Mouse (Mus musculus): ENCODE measurements at regions not wholly inside any gene's neighbourhood (a gene's known extent, or its start where the extent isn't known, plus 50 kb on each side); places are given as distances from the start of the nearest gene placed in this dataset.
A peak's percentile ranks its signal among the peaks of the same experiment; 100 is the strongest.

- DNase-seq = no peak
Measured at GRCm38 (mm10) chr5:35221451-35222305, 56.4 kb upstream of the Adra2c start.

GRCm38 (mm10) chr5:35216271-35216670 is 61.8 kb upstream of the Adra2c start:
- DNase-seq = no peak

- DNase-seq = no peak
Measured at GRCm38 (mm10) chr5:35215480-35216195, 62.5 kb upstream of the Adra2c start.

- DNase-seq = no peak
Measured at GRCm38 (mm10) chr5:35215007-35215406, 63.1 kb upstream of the Adra2c start.

- no peak for DNase-seq
Measured at GRCm38 (mm10) chr5:35209348-35209747, 68.8 kb upstream of the Adra2c start.

GRCm38 (mm10) chr5:35204049-35204448 is 74.1 kb upstream of the Adra2c start:
- no peak for DNase-seq

- no peak for DNase-seq
Measured at GRCm38 (mm10) chr5:35198468-35198867, 79.7 kb upstream of the Adra2c start.

- peak; percentile 85 for DNase-seq
Measured at GRCm38 (mm10) chr5:35189113-35189797, 83.7 kb upstream of the Lrpap1 start.

GRCm38 (mm10) chr5:35185826-35186225 is 80.3 kb upstream of the Lrpap1 start:
- no peak for DNase-seq

GRCm38 (mm10) chr5:35185289-35185688 is 79.7 kb upstream of the Lrpap1 start:
- DNase-seq = no peak

GRCm38 (mm10) chr5:35183418-35183817 is 77.9 kb upstream of the Lrpap1 start:
- DNase-seq = no peak

GRCm38 (mm10) chr5:35177332-35177731 is 71.8 kb upstream of the Lrpap1 start:
- DNase-seq = peak; percentile 14

GRCm38 (mm10) chr5:35176112-35176848 is 70.7 kb upstream of the Lrpap1 start:
- DNase-seq = no peak

GRCm38 (mm10) chr5:35174318-35174717 is 68.8 kb upstream of the Lrpap1 start:
- DNase-seq = no peak

GRCm38 (mm10) chr5:35171336-35171735 is 65.8 kb upstream of the Lrpap1 start:
- no peak for DNase-seq

- DNase-seq = no peak
Measured at GRCm38 (mm10) chr5:35170369-35171130, 65.0 kb upstream of the Lrpap1 start.

- DNase-seq = no peak
Measured at GRCm38 (mm10) chr5:35169614-35170293, 64.2 kb upstream of the Lrpap1 start.

- DNase-seq = no peak
Measured at GRCm38 (mm10) chr5:35168853-35169252, 63.3 kb upstream of the Lrpap1 start.

GRCm38 (mm10) chr5:35168369-35168768 is 62.8 kb upstream of the Lrpap1 start:
- no peak for DNase-seq

GRCm38 (mm10) chr5:35165993-35166392 is 60.4 kb upstream of the Lrpap1 start:
- no peak for DNase-seq

- no peak for DNase-seq
Measured at GRCm38 (mm10) chr5:35165459-35165858, 59.9 kb upstream of the Lrpap1 start.

Data from lung, postnatal 14 days (tissue).